8 mouse cellular contexts compared by ENCODE assay signal in genomic region chr11:19020371-19020824, GRCm38 (mm10). TPM values are rescaled to one million over a fixed set of nuclear protein-coding genes. Genes with fewer than 3 reads are reported as not detected.
DNase-seq lines count a peak whose midpoint lies in the region; ATAC-seq and TF ChIP-seq lines count a peak whose summit lies in the region.

No protein-coding gene starts in this region.

- peak overlapping the region; percentile 72 for H3K4me3 ChIP-seq in hindbrain, postnatal 0 days (ENCODE audit: low read length)

- H3K4me1 ChIP-seq in hindbrain, postnatal 0 days (ENCODE audit: insufficient read depth, low read length): no peaks in the 10 kb centered on the region; the same call in 1 of the 2 replicates

- peak overlapping the region; percentile 99 for H3K27ac ChIP-seq in hindbrain, postnatal 0 days

- no peaks in the 10 kb centered on the region for H3K9me3 ChIP-seq in hindbrain, postnatal 0 days (ENCODE audit: low read length)

- H3K27me3 ChIP-seq in hindbrain, postnatal 0 days (ENCODE audit: insufficient read depth, low read length): no peaks in the 10 kb centered on the region

- no peaks in the 10 kb centered on the region for H3K36me3 ChIP-seq in hindbrain, postnatal 0 days (ENCODE audit: insufficient read depth, low read length)

- peak; percentile 82 for DNase-seq in WW6 (ENCODE audit: low read depth, low spot score)
- DNase-seq in cerebellum, postnatal 4 days (ENCODE audit: low spot score in 2 of 2): peak; percentile 81 to 90
- peak; percentile 81 to 89 for DNase-seq in gastrocnemius, adult 8-10 months (ENCODE audit: low spot score in 2 of 2)
- peak; percentile 98 for DNase-seq in hindbrain, postnatal 0 days (ENCODE audit: low spot score)
- peak; percentile 82 to 88 for DNase-seq in left cerebral cortex, adult 8-10 months (ENCODE audit: low spot score in 2 of 2)
- DNase-seq in right cerebral cortex, adult 2 months (ENCODE audit: low spot score in 2 of 2): peak; percentile 84 to 91
- peak; percentile 76 for DNase-seq in urinary bladder, postnatal 10 days (ENCODE audit: low spot score)

- H3K9ac ChIP-seq in hindbrain, postnatal 0 days (replicated peaks; ENCODE audit: low read length): peak overlapping the region; percentile 97

- under 1% methylated on average over 25 of the region's 25 CpGs for WGBS in hindbrain, postnatal 0 days

- peak; percentile 89 for ATAC-seq in hindbrain, postnatal 0 days
- peak; percentile 61 for ATAC-seq in megakaryocyte, adult 5-6 weeks (ENCODE audit: poor library complexity, severe bottlenecking)

- TF ChIP-seq CTCF in hindbrain, postnatal 0 days (IDR thresholded peaks at IDR 0.05; ENCODE audit: low read depth): peak; percentile 40

- H3K4me2 ChIP-seq in hindbrain, postnatal 0 days (ENCODE audit: low read depth, low read length): peak overlapping the region; percentile 78

RNA-seq across cellular contexts. Expression of gene Meis1, which starts 1.6 kb away (rescaled TPM):
- 1 to 10 TPM; 3.3 to 4.6 (median 3.7) TPM for total RNA-seq in gastrocnemius, adult 8-10 months (2022)
- total RNA-seq in hindbrain, postnatal 0 days (2014; rRNA removed): 89.3 and 99.4 TPM in 2 replicates
- polyA plus RNA-seq in hindbrain, postnatal 0 days (2015; fragmentation: Nextera tagmentation; extraction: Ambion mirVana): 112 and 114 TPM in 2 replicates
- 10 to 100 TPM in 1 of 4 experiments, 1 to 10 TPM in 3; 6.9 to 10.6 (median 7.7) TPM for total RNA-seq in left cerebral cortex, adult 8-10 months (2022)
- total RNA-seq in megakaryocyte, adult 5-6 weeks (2015): 3.3 and 4.2 TPM in 2 replicates
- 5.9 and 6.0 TPM in 2 replicates for total RNA-seq in megakaryocyte, adult 5-6 weeks (2017)

Comparison
In these comparisons a context has a peak if more than half of its experiments do, and no peak if none do; other contexts are left out.
1. Peak in every context shown above with its lines: DNase-seq, ATAC-seq, H3K4me3 ChIP-seq and H3K27ac ChIP-seq.